ENCODE assay signal across 27 mouse cellular contexts in genomic region chr5:117909524-117909923, GRCm38 (mm10).
DNase-seq lines count a peak whose midpoint lies in the region; ATAC-seq lines count a peak whose summit lies in the region.
"Had no signal": no experiment of that assay in that cellular context is flagged by ENCODE, and none has a peak within 500 bp of the region (broad histone marks: within the 10 kb centered on the region; RNA-seq: fewer than 3 reads in every experiment).

No protein-coding gene starts in this region.

- WGBS in kidney, embryonic 16.5 days, result 38% methylated on average over 4 of the region's 4 CpGs
- 45% methylated on average over 4 of the region's 4 CpGs for WGBS in intestine, embryonic 14.5 days
- WGBS in intestine, embryonic 15.5 days, result 39% methylated on average over 4 of the region's 4 CpGs

- ATAC-seq in kidney, embryonic 16.5 days (ENCODE audit: low FRiP score, low TSS enrichment), result peak; percentile 57
- ATAC-seq in intestine, embryonic 14.5 days (replicated peaks; ENCODE audit: low FRiP score, low TSS enrichment, low read depth), result peak; percentile 89
- peak; percentile 87 for ATAC-seq in intestine, embryonic 15.5 days
- ATAC-seq: CD4-positive, CD25-positive, alpha-beta regulatory T cell, adult 4 months; forebrain, embryonic 15.5 days had no signal

- H3K27ac ChIP-seq in kidney, embryonic 16.5 days (ENCODE audit: low read length), result no peak overlapping the region
- no peak overlapping the region for H3K27ac ChIP-seq in intestine, embryonic 14.5 days (ENCODE audit: low read depth)
- H3K27ac ChIP-seq in intestine, embryonic 15.5 days, result no peak overlapping the region
- H3K27ac ChIP-seq: embryonic facial prominence, embryonic 10.5 days; embryonic facial prominence, embryonic 13.5 days; forebrain, embryonic 12.5 days; forebrain, embryonic 15.5 days; heart, adult 2 months; heart, embryonic 10.5 days; heart, embryonic 13.5 days; hindbrain, embryonic 14.5 days had no signal

- H3K36me3 ChIP-seq in kidney, embryonic 16.5 days (ENCODE audit: insufficient read depth, low read length), result no peaks in the 10 kb centered on the region
- no peaks in the 10 kb centered on the region for H3K36me3 ChIP-seq in intestine, embryonic 14.5 days (ENCODE audit: control insufficient read depth, insufficient read depth, low read length)
- H3K36me3 ChIP-seq in intestine, embryonic 15.5 days, result no peaks in the 10 kb centered on the region
- H3K36me3 ChIP-seq: embryonic facial prominence, embryonic 10.5 days; embryonic facial prominence, embryonic 13.5 days; forebrain, embryonic 12.5 days; forebrain, embryonic 15.5 days; heart, embryonic 10.5 days; heart, embryonic 13.5 days had no signal

- no peaks in the 10 kb centered on the region for H3K27me3 ChIP-seq in kidney, embryonic 16.5 days (ENCODE audit: insufficient read depth, low read length)
- no peaks in the 10 kb centered on the region for H3K27me3 ChIP-seq in intestine, embryonic 14.5 days (replicated peaks; ENCODE audit: control insufficient read depth, insufficient read depth, low read length)
- no peaks in the 10 kb centered on the region for H3K27me3 ChIP-seq in intestine, embryonic 15.5 days (replicated peaks)
- H3K27me3 ChIP-seq: embryonic facial prominence, embryonic 13.5 days; forebrain, embryonic 12.5 days; forebrain, embryonic 15.5 days had no signal

- no peaks in the 10 kb centered on the region for H3K4me1 ChIP-seq in kidney, embryonic 16.5 days (ENCODE audit: insufficient read depth, low read length)
- no peaks in the 10 kb centered on the region for H3K4me1 ChIP-seq in intestine, embryonic 14.5 days (replicated peaks; ENCODE audit: control insufficient read depth, insufficient read depth, low read length)
- no peaks in the 10 kb centered on the region for H3K4me1 ChIP-seq in intestine, embryonic 15.5 days (replicated peaks)
- H3K4me1 ChIP-seq: embryonic facial prominence, embryonic 13.5 days; forebrain, embryonic 15.5 days; heart, embryonic 10.5 days; heart, embryonic 13.5 days had no signal

- H3K4me3 ChIP-seq in kidney, embryonic 16.5 days (ENCODE audit: low read length), result no peak overlapping the region
- no peak overlapping the region for H3K4me3 ChIP-seq in intestine, embryonic 14.5 days (ENCODE audit: low read depth, low read length)
- H3K4me3 ChIP-seq in intestine, embryonic 15.5 days (replicated peaks), result no peak overlapping the region
- H3K4me3 ChIP-seq: embryonic facial prominence, embryonic 10.5 days; embryonic facial prominence, embryonic 13.5 days; erythroblast, embryonic 14.5 days; forebrain, embryonic 12.5 days; forebrain, embryonic 15.5 days; heart, adult 2 months; heart, embryonic 10.5 days; heart, embryonic 13.5 days had no signal

- H3K9ac ChIP-seq in kidney, embryonic 16.5 days (replicated peaks; ENCODE audit: low read length), result no peak overlapping the region
- no peak overlapping the region for H3K9ac ChIP-seq in intestine, embryonic 14.5 days (ENCODE audit: low read length)
- H3K9ac ChIP-seq in intestine, embryonic 15.5 days, result no peak overlapping the region
- H3K9ac ChIP-seq: embryonic facial prominence, embryonic 13.5 days; forebrain, embryonic 12.5 days; forebrain, embryonic 15.5 days; heart, embryonic 13.5 days; hindbrain, embryonic 14.5 days had no signal

- DNase-seq in kidney, adult 18-20 months, result no peak
- no peak for DNase-seq in intestine, embryonic 14.5 days (ENCODE audit: low spot score)
- no peak for DNase-seq in frontal cortex, postnatal 36 days (ENCODE audit: low spot score in 2 of 2)
- DNase-seq in cerebellum, adult 9-10 months, result no peak
- DNase-seq: adrenal gland, adult 2 months; adrenal gland, postnatal 14 days; cerebellum, adult 11 months; cerebellum, adult 2 months; cerebellum, postnatal 10 days; cerebellum, postnatal 36 days; embryo, embryonic 11 days; gastrocnemius, postnatal 10 days; gastrocnemius, postnatal 36 days; heart, adult 2 months; heart, postnatal 14 days; heart, postnatal 4 days had no signal

- H3K9me3 ChIP-seq in kidney, embryonic 16.5 days (ENCODE audit: low read length), result no peaks in the 10 kb centered on the region
- H3K9me3 ChIP-seq in intestine, embryonic 14.5 days (ENCODE audit: control insufficient read depth, low read length), result no peaks in the 10 kb centered on the region
- H3K9me3 ChIP-seq in intestine, embryonic 15.5 days, result no peaks in the 10 kb centered on the region
- H3K9me3 ChIP-seq: embryonic facial prominence, embryonic 10.5 days; embryonic facial prominence, embryonic 13.5 days; forebrain, embryonic 12.5 days; forebrain, embryonic 15.5 days; heart, embryonic 10.5 days; heart, embryonic 13.5 days had no signal

- H3K4me2 ChIP-seq in kidney, embryonic 16.5 days (replicated peaks; ENCODE audit: low read depth, low read length), result no peak overlapping the region
- H3K4me2 ChIP-seq in intestine, embryonic 14.5 days (ENCODE audit: low read length), result no peak overlapping the region
- H3K4me2 ChIP-seq in intestine, embryonic 15.5 days (replicated peaks), result peak overlapping the region; percentile 17; the same call in 1 of the 2 replicates
- H3K4me2 ChIP-seq: embryonic facial prominence, embryonic 13.5 days; forebrain, embryonic 12.5 days; forebrain, embryonic 15.5 days; heart, embryonic 13.5 days; hindbrain, embryonic 14.5 days had no signal
